Mouse (Mus musculus): ENCODE data around the gene Nr2f6.

GRCm38 (mm10) chr8:71380178-71381171 lies 1.3 kb downstream of the Nr2f6 start:
- TF ChIP-seq CTCF (IDR thresholded peaks at IDR 0.05; ENCODE audit: low read depth, low read length) (no peak), TAL1 (conservative IDR thresholded peaks at IDR 0.05; ENCODE audit: low read depth, low read length) (no peak), GATA1 (IDR thresholded peaks at IDR 0.05; ENCODE audit: borderline replicate concordance, low read length) (no peak)
